Mouse (Mus musculus): ENCODE data around the gene Bcl7c. TPM values are rescaled to one million over a fixed set of nuclear protein-coding genes. Genes with fewer than 3 reads are reported as not detected.

Gene Bcl7c
- total and polyA plus RNA-seq, 3 experiments: 28.2 to 330 (median 38.7) TPM

- H3K36me3 ChIP-seq (replicated peaks): peaks cover 75% of the 10 kb centered on the region
- peaks cover 25% of the 10 kb centered on the region for H3K4me1 ChIP-seq (ENCODE audit: insufficient read depth, low read depth, low read length)
- TF ChIP-seq GATA2 (IDR thresholded peaks at IDR 0.05; ENCODE audit: borderline replicate concordance, low read depth, low read length) (no peak), GATA1 (IDR thresholded peaks at IDR 0.05; ENCODE audit: borderline replicate concordance, low read length) (no peak), POLR2AphosphoS5 (IDR thresholded peaks at IDR 0.05; ENCODE audit: insufficient replicate concordance, low read depth, low read length) (no peak), CTCF (IDR thresholded peaks at IDR 0.05; ENCODE audit: low read depth, low read length) (no peak), TAL1 (conservative IDR thresholded peaks at IDR 0.05; ENCODE audit: low read depth, low read length) (no peak)
- no peaks in the 10 kb centered on the region for H3K27me3 ChIP-seq (ENCODE audit: insufficient read depth, low read length)
- DNase-seq (ENCODE audit: low spot score) (no peak), ATAC-seq (ENCODE audit: extremely low read depth, insufficient number of reproducible peaks, low FRiP score, poor library complexity, severe bottlenecking) (no peak)
- H3K9me3 ChIP-seq (replicated peaks): no peaks in the 10 kb centered on the region
- no peak overlapping the region for H3K4me3 ChIP-seq (ENCODE audit: low read depth, low read length)
Measured at GRCm38 (mm10) chr7:127750131-127751127, 41.7 kb upstream of the Bcl7c start.

DNA sequence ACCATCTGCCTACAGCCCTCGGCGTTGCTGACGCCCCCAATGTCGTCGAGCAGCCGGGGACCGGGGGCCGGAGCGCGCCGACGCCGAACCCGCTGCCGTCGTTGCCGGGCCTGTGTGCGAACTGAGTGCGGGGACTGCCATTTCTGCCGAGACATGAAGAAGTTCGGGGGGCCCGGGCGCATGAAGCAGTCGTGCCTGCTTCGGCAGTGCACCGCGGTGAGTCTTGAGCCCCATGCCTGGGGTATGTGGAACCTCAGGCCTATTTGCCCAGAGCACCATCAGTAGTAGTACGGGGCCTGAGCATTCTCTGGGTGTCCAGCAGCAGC lies 39.5 kb upstream of the Bcl7c start:
- Histone ChIP-seq H3K4me1 (ENCODE audit: insufficient read depth, low read depth, low read length) (peaks cover 39% of the 10 kb centered on the region), H3K9me3 (replicated peaks) (no peaks in the 10 kb centered on the region), H3K27me3 (ENCODE audit: insufficient read depth, low read length) (no peaks in the 10 kb centered on the region), H3K4me3 (ENCODE audit: low read depth, low read length) (no peak overlapping the region), H3K36me3 (replicated peaks) (peaks cover 56% of the 10 kb centered on the region)
- no peak for ATAC-seq (ENCODE audit: extremely low read depth, insufficient number of reproducible peaks, low FRiP score, poor library complexity, severe bottlenecking)
- TF ChIP-seq CTCF (IDR thresholded peaks at IDR 0.05; ENCODE audit: low read depth, low read length) (no peak), GATA2 (IDR thresholded peaks at IDR 0.05; ENCODE audit: borderline replicate concordance, low read depth, low read length) (no peak), POLR2AphosphoS5 (IDR thresholded peaks at IDR 0.05; ENCODE audit: insufficient replicate concordance, low read depth, low read length) (no peak), TAL1 (conservative IDR thresholded peaks at IDR 0.05; ENCODE audit: low read depth, low read length) (no peak), GATA1 (IDR thresholded peaks at IDR 0.05; ENCODE audit: borderline replicate concordance, low read length) (no peak)
- DNase-seq (ENCODE audit: low spot score): no peak

DNA sequence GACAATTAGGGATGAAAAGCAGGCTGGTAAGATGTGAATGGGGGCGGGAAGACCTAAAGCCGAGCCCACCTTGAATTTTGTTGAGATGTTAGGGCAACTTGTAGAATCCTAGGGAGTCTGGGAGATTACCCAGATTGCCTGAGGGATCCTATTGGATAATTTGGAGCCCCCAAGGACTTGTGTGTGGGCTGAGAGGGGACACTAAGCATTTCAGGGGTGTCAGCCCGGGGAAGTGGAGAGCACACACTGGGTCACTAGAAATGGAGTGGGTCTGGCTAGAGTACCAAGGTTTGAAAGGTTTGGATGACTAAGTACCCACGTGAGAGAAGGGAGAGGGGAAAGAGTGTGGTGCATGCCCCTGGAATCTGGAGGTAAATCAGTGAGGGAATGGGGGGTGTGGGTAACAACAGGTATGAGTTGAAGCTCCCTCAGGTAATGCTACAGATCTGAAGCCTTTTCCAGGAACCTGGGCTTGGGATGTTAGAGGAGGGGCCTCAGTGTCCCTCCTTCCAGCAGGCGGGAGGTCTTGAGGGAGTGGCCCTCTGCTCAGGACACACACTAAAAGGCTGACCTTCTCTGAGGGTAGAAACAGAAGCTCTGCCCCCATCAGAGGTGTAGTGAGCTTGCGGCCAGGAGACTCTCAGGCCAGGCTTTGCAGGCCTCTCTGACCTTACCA lies 39.0 kb upstream of the Bcl7c start:
- no peak for ATAC-seq (ENCODE audit: extremely low read depth, insufficient number of reproducible peaks, low FRiP score, poor library complexity, severe bottlenecking)
- no peak for DNase-seq (ENCODE audit: low spot score)
- H3K4me1 ChIP-seq (ENCODE audit: insufficient read depth, low read depth, low read length): peaks cover 34% of the 10 kb centered on the region
- H3K4me3 ChIP-seq (ENCODE audit: low read depth, low read length): no peak overlapping the region; the same call in 1 of the 2 replicates
- TF ChIP-seq TAL1 (conservative IDR thresholded peaks at IDR 0.05; ENCODE audit: low read depth, low read length): no peak
- no peak for TF ChIP-seq GATA1 (IDR thresholded peaks at IDR 0.05; ENCODE audit: borderline replicate concordance, low read length)
- no peak for TF ChIP-seq POLR2AphosphoS5 (IDR thresholded peaks at IDR 0.05; ENCODE audit: insufficient replicate concordance, low read depth, low read length)
- TF ChIP-seq GATA2 (IDR thresholded peaks at IDR 0.05; ENCODE audit: borderline replicate concordance, low read depth, low read length): no peak
- no peak for TF ChIP-seq CTCF (IDR thresholded peaks at IDR 0.05; ENCODE audit: low read depth, low read length)
- peaks cover 51% of the 10 kb centered on the region for H3K36me3 ChIP-seq (replicated peaks)
- H3K9me3 ChIP-seq (replicated peaks): no peaks in the 10 kb centered on the region
- no peaks in the 10 kb centered on the region for H3K27me3 ChIP-seq (ENCODE audit: insufficient read depth, low read length)

- Histone ChIP-seq H3K36me3 (replicated peaks) (peaks cover 43% of the 10 kb centered on the region), H3K4me3 (ENCODE audit: low read depth, low read length) (peak overlapping the region; percentile 82), H3K27me3 (ENCODE audit: insufficient read depth, low read length) (peaks cover 1% of the 10 kb centered on the region; the same call in 1 of the 2 replicates), H3K4me1 (ENCODE audit: insufficient read depth, low read depth, low read length) (peaks cover 34% of the 10 kb centered on the region), H3K9me3 (replicated peaks) (no peaks in the 10 kb centered on the region)
- ATAC-seq (ENCODE audit: extremely low read depth, insufficient number of reproducible peaks, low FRiP score, poor library complexity, severe bottlenecking) (no peak), DNase-seq (ENCODE audit: low spot score) (peak; percentile 60)
- TF ChIP-seq TAL1 (conservative IDR thresholded peaks at IDR 0.05; ENCODE audit: low read depth, low read length) (no peak), CTCF (IDR thresholded peaks at IDR 0.05; ENCODE audit: low read depth, low read length) (no peak), GATA1 (IDR thresholded peaks at IDR 0.05; ENCODE audit: borderline replicate concordance, low read length) (no peak), POLR2AphosphoS5 (IDR thresholded peaks at IDR 0.05; ENCODE audit: insufficient replicate concordance, low read depth, low read length) (no peak), GATA2 (IDR thresholded peaks at IDR 0.05; ENCODE audit: borderline replicate concordance, low read depth, low read length) (no peak)
Measured at GRCm38 (mm10) chr7:127746494-127747491, 38.1 kb upstream of the Bcl7c start.

- ATAC-seq (ENCODE audit: extremely low read depth, insufficient number of reproducible peaks, low FRiP score, poor library complexity, severe bottlenecking) (peak; percentile 70), DNase-seq (ENCODE audit: low spot score) (peak; percentile 76)
- Histone ChIP-seq H3K4me1 (ENCODE audit: insufficient read depth, low read depth, low read length) (peaks cover 34% of the 10 kb centered on the region), H3K27me3 (ENCODE audit: insufficient read depth, low read length) (peaks cover 6% of the 10 kb centered on the region), H3K9me3 (replicated peaks) (no peaks in the 10 kb centered on the region), H3K36me3 (replicated peaks) (peaks cover 34% of the 10 kb centered on the region), H3K4me3 (ENCODE audit: low read depth, low read length) (peak overlapping the region; percentile 82)
- TF ChIP-seq GATA2 (IDR thresholded peaks at IDR 0.05; ENCODE audit: borderline replicate concordance, low read depth, low read length): no peak
Measured at GRCm38 (mm10) chr7:127745652-127746493, 37.1 kb upstream of the Bcl7c start.
